Mouse (Mus musculus) liver, embryonic 15.5 days (tissue): ENCODE data around the gene Krt4. TPM values are rescaled to one million over a fixed set of nuclear protein-coding genes. Genes with fewer than 3 reads are reported as not detected.

Experiments used
- ATAC-seq: fragments of 200-750 bp; cut with Nextera tagmentation; 2 replicates; pipeline ENCODE4 v1.8.0; 2017; ENCODE audit warnings: moderate number of reproducible peaks, mild to moderate bottlenecking, moderate library complexity; ENCODE audit not compliant: insufficient read depth
- H3K27ac ChIP-seq: fragments of 300-500 bp; sonication (generic); replicated peaks from 2 replicates; pipeline ENCODE4 v1.5.1; 2015; ENCODE audit warnings: mild to moderate bottlenecking, inconsistent platforms
- H3K27me3 ChIP-seq: fragments of 300-500 bp; sonication (generic); 2 replicates; pipeline ENCODE4 v1.6.1; 2015; ENCODE audit warnings: mild to moderate bottlenecking, inconsistent platforms
- H3K36me3 ChIP-seq: fragments of 300-500 bp; sonication (generic); replicated peaks from 2 replicates; pipeline ENCODE4 v1.6.1; 2015; ENCODE audit warnings: moderate library complexity, mild to moderate bottlenecking, inconsistent platforms
- H3K4me1 ChIP-seq: fragments of 300-500 bp; sonication (generic); replicated peaks from 2 replicates; pipeline ENCODE4 v1.6.1; 2015; ENCODE audit warnings: inconsistent platforms
- H3K4me2 ChIP-seq: fragments of 300-500 bp; sonication (generic); 2 replicates; pipeline ENCODE4 v1.6.1; 2015; ENCODE audit warnings: moderate library complexity, mild to moderate bottlenecking, inconsistent platforms
- H3K4me3 ChIP-seq: fragments of 300-500 bp; sonication (generic); replicated peaks from 2 replicates; pipeline ENCODE4 v1.5.1; 2015; ENCODE audit warnings: mild to moderate bottlenecking, inconsistent platforms
- H3K9ac ChIP-seq: fragments of 300-500 bp; sonication (generic); 2 replicates; pipeline ENCODE4 v1.6.1; 2015; ENCODE audit warnings: moderate library complexity, mild to moderate bottlenecking, inconsistent platforms
- H3K9me3 ChIP-seq: fragments of 300-500 bp; sonication (generic); replicated peaks from 2 replicates; pipeline ENCODE4 v1.6.1; 2016; ENCODE audit warnings: inconsistent platforms
- WGBS: fragments of 180-500 bp; shearing (Covaris S2); methylation state at CpG from one replicate; pipeline ENCODE4 v1.1.7; 2015; ENCODE audit warnings: mixed read lengths; ENCODE audit not compliant: insufficient replicate concordance; 5-methylcytosine and 5-hydroxymethylcytosine counted together
- polyA plus RNA-seq: library from polyadenylated mRNA; unstranded; fragments of >200 nt; fragmentation: Nextera tagmentation; extraction: Ambion mirVana; gene quantifications from 2 replicates; pipeline ENCODE4 v1.2.1, GENCODE M21; 2015

The Krt4 gene
- 0.22 and 0.29 TPM in 2 replicates for polyA plus RNA-seq

DNA sequence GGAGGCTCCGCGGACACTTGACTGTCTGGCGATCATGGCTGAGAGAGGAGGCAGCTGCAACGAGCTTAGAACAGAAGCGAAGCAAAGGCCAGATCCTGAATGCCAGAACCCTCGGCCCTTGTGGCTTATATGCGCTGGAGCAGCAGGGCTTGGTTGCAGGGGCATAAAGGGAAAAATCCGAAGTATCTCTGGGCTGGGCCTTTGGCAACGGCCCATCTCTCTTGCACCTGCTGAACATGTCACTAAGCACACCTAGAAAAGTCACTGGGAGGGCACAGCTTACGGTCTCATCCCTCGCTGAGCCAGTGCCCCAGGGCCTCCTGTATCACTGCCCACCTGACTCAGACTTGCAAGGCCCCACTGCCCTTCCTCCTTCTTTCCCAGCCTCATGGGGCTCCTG lies at the start of gene Krt4:
TSS of gene Krt4 (minus strand) at position 101 of the 400 bp plus-strand sequence.
- ATAC-seq = no peak
- no peak within 1 kb of the TSS for H3K4me3 ChIP-seq
- 0 out of 2 replicates have a peak, but pooled peaks cover 9% of the 10 kb centered on the region for H3K4me1 ChIP-seq

DNA sequence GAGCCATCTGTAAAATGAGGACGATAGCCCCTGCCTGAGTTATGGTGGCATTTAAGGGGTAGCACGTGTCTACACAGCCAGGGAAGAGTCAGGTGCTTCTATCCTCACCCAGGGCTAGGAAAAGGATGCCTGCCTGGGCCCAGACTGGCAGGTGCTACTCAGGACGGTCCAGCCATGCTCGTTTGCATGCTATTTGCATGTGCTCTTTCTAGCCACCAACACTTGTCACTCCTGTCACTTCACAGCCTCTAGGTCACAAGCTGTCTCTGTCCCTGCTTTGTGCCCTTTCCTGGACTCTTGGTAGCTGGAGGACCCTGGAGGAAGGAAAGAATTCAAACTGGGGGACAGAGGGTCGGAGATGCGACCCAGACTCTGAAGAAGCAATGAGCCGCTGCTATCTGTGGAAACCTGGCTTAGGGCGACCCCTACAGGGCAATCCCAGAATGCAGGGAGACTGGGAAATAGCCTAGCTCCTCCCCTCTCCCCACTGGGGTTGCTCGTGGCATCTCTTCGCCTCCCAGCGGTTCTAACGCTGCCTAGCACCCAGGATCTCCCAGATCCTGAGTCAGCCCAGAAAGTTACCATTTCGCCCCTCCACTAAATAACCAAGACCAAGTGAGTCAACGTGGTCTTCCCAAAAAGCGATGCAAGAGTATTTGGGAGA lies 49.0 kb upstream of the Krt4 start:
- H3K4me3 ChIP-seq = no peak overlapping the region
- no peak overlapping the region for H3K27ac ChIP-seq
- no peak overlapping the region for H3K9ac ChIP-seq
- no peaks in the 10 kb centered on the region for H3K9me3 ChIP-seq
- WGBS = 10% methylated on average over 15 of the region's 15 CpGs
- H3K4me1 ChIP-seq = peaks cover 53% of the 10 kb centered on the region
- ATAC-seq = no peak
- no peak overlapping the region; the same call in 1 of the 2 replicates for H3K4me2 ChIP-seq
- peaks cover 38% of the 10 kb centered on the region for H3K27me3 ChIP-seq
- no peaks in the 10 kb centered on the region for H3K36me3 ChIP-seq

More for the DNA sequence above, at the start of gene Krt4:
- H3K9me3 ChIP-seq = no peaks in the 10 kb centered on the region
- H3K27ac ChIP-seq = no peak within 1 kb of the TSS
- H3K36me3 ChIP-seq = no peaks in the 10 kb centered on the region
- H3K27me3 ChIP-seq = peaks cover 12% of the 10 kb centered on the region
- WGBS = 67% methylated on average over 11 of the region's 11 CpGs
- no peak within 1 kb of the TSS for H3K9ac ChIP-seq
- no peak within 1 kb of the TSS for H3K4me2 ChIP-seq

GRCm38 (mm10) chr15:101970536-101970935 lies 46.0 kb upstream of the Krt4 start:
- no peaks in the 10 kb centered on the region for H3K9me3 ChIP-seq
- H3K27ac ChIP-seq = no peak overlapping the region
- peaks cover 38% of the 10 kb centered on the region for H3K27me3 ChIP-seq
- H3K4me1 ChIP-seq = peaks cover 23% of the 10 kb centered on the region
- no peak for ATAC-seq
- H3K36me3 ChIP-seq = no peaks in the 10 kb centered on the region
- H3K4me3 ChIP-seq = no peak overlapping the region
- no peak overlapping the region for H3K9ac ChIP-seq
- 18% methylated on average over 3 of the region's 6 CpGs for WGBS
- H3K4me2 ChIP-seq = no peak overlapping the region

- H3K4me2 ChIP-seq = no peak overlapping the region
- no peak for ATAC-seq
- H3K9me3 ChIP-seq = no peaks in the 10 kb centered on the region
- no peak overlapping the region for H3K9ac ChIP-seq
- no peaks in the 10 kb centered on the region for H3K4me1 ChIP-seq
- WGBS = 58% methylated on average over 8 of the region's 8 CpGs
- no peak overlapping the region for H3K27ac ChIP-seq
- no peak overlapping the region for H3K4me3 ChIP-seq
- peaks cover 14% of the 10 kb centered on the region; the same call in 1 of the 2 replicates for H3K27me3 ChIP-seq
- H3K36me3 ChIP-seq = no peaks in the 10 kb centered on the region
These were observed 42.3 kb upstream of the Krt4 start for GRCm38 (mm10) chr15:101966808-101967207.

DNA sequence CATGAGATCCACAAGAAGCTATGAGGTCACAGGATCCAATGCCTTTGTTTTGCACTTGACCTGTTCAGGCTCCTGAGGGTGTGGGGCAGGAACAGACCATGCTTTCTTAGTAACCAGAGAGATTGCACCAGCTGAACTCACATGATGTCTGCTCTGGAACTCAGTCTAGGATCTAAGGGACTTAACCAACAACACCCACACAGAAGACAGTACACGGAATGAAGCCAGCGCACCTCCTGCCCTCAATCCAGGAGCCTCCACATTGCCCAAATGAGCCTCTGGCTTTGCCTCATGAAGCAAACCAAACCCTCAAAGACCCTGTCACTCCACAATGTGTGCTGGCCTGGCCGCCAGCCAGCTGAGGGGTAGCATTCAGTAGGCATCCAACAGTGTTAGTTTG lies 34.4 kb upstream of the Krt4 start:
- no peak overlapping the region for H3K27ac ChIP-seq
- H3K9ac ChIP-seq = no peak overlapping the region
- no peaks in the 10 kb centered on the region for H3K36me3 ChIP-seq
- no peak overlapping the region for H3K4me3 ChIP-seq
- H3K9me3 ChIP-seq = no peaks in the 10 kb centered on the region
- ATAC-seq = no peak
- 64% methylated on average over 3 of the region's 3 CpGs for WGBS
- no peaks in the 10 kb centered on the region for H3K4me1 ChIP-seq
- H3K27me3 ChIP-seq = no peaks in the 10 kb centered on the region
- no peak overlapping the region for H3K4me2 ChIP-seq

DNA sequence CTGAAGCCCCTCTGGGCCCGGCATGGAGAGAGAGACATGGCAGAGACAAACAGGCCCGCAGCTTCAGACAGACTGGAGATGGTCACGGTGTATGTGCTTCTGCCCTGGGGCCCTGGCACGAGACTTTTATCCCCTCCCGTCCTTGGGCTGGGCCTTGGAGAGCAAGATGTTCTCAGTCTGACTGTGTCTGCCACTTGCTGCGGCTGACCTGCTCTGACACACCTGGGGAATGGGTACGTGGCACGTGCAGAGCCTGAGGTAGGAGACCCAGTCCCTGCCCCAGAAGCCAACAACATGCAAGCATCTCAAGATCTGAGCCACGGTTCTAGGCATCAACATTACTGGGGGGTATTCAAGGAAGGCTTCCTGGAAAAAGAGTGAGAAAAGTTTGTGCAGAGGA lies 29.7 kb upstream of the Krt4 start, which contains the start of gene Krt78:
TSS of gene Krt78 (minus strand) at position 101 of the 400 bp plus-strand sequence.
- Histone ChIP-seq H3K9ac (no peak within 1 kb of the TSS), H3K27ac (no peak within 1 kb of the TSS)
- WGBS = 66% methylated on average over 9 of the region's 9 CpGs

DNA sequence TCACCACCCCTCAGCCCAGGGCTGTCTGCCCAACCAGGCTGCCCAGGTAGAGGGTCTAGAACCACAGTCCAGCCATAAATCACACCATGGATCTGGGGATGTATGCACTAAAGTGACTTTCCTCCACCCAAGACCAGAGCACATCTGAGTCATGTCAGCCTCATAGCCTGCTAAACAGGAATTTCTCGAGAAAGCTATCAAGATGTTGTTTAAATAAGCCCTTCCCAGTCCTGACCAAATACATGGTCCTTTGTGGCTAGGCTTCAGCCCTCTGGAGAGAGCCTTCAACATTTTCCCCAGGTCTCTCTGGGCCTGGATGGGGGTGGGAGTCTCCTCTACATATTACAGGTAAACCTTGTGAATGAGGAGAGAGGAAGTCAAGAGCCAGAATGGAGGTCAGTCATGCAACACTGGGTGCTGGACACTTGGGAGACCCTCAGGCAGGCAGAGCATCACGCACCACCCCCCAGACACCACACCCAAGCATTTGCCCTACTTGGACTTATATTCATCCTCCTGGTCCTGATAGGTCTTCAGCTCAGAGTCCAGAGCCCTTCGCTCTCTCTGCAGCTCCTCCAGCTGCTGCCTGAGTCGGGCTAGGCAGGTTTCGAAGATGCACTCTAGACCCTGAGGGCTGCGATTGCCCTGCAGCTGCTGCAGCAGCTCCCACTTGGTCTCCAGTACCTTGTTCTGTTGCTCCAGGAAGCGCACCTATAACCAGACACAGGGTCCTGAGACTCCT lies 28.4 kb upstream of the Krt4 start:
- WGBS = 53% methylated on average over 7 of the region's 7 CpGs
- H3K4me2 ChIP-seq = no peak overlapping the region
- no peak for ATAC-seq
- no peaks in the 10 kb centered on the region; the same call in none of the 2 replicates for H3K27me3 ChIP-seq
- no peak overlapping the region for H3K4me3 ChIP-seq
- no peaks in the 10 kb centered on the region for H3K9me3 ChIP-seq
- no peak overlapping the region for H3K9ac ChIP-seq
- H3K27ac ChIP-seq = no peak overlapping the region
- no peaks in the 10 kb centered on the region for H3K4me1 ChIP-seq
- no peaks in the 10 kb centered on the region for H3K36me3 ChIP-seq

More for the DNA sequence above, 29.7 kb upstream of the Krt4 start, which contains the start of gene Krt78:
- ATAC-seq = no peak
- H3K36me3 ChIP-seq = no peaks in the 10 kb centered on the region
- H3K4me3 ChIP-seq = no peak within 1 kb of the TSS
- H3K4me1 ChIP-seq = no peaks in the 10 kb centered on the region
- no peak within 1 kb of the TSS for H3K4me2 ChIP-seq
- no peaks in the 10 kb centered on the region for H3K9me3 ChIP-seq
- no peaks in the 10 kb centered on the region; the same call in none of the 2 replicates for H3K27me3 ChIP-seq

DNA sequence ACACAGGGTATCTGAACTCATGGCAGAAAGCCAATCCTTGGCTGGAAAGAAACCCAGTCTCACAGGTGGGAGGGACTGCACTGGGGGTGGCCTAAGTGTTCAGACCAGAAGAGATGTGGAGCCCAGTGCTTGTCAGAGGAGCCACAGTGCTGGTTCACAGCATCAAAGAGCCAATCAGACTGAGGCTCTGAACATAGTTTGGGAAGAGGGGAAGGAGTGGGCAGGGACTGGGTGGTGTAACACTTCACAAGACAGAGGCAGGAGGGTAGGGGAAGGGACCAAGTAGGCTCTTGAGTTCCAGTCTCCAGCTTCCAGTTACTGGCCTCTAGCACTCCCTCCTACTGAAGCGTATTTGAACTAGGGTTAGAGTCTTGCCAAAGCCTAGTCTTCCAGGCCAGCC lies 20.9 kb upstream of the Krt4 start:
- no peak for ATAC-seq
- 72% methylated on average over 1 of the region's 1 CpGs for WGBS

GRCm38 (mm10) chr15:101941948-101942347 lies 17.4 kb upstream of the Krt4 start:
- Histone ChIP-seq H3K27ac (no peak overlapping the region), H3K9me3 (no peaks in the 10 kb centered on the region), H3K9ac (no peak overlapping the region), H3K4me1 (no peaks in the 10 kb centered on the region), H3K36me3 (no peaks in the 10 kb centered on the region), H3K4me2 (no peak overlapping the region), H3K27me3 (peaks cover 4% of the 10 kb centered on the region; the same call in 1 of the 2 replicates), H3K4me3 (no peak overlapping the region)
- 32% methylated on average over 8 of the region's 8 CpGs for WGBS
- no peak for ATAC-seq

More for the DNA sequence above, 20.9 kb upstream of the Krt4 start:
- Histone ChIP-seq H3K27me3 (no peaks in the 10 kb centered on the region; the same call in none of the 2 replicates), H3K4me1 (no peaks in the 10 kb centered on the region), H3K4me3 (no peak overlapping the region), H3K4me2 (no peak overlapping the region), H3K9me3 (no peaks in the 10 kb centered on the region), H3K27ac (no peak overlapping the region), H3K9ac (no peak overlapping the region), H3K36me3 (no peaks in the 10 kb centered on the region)

DNA sequence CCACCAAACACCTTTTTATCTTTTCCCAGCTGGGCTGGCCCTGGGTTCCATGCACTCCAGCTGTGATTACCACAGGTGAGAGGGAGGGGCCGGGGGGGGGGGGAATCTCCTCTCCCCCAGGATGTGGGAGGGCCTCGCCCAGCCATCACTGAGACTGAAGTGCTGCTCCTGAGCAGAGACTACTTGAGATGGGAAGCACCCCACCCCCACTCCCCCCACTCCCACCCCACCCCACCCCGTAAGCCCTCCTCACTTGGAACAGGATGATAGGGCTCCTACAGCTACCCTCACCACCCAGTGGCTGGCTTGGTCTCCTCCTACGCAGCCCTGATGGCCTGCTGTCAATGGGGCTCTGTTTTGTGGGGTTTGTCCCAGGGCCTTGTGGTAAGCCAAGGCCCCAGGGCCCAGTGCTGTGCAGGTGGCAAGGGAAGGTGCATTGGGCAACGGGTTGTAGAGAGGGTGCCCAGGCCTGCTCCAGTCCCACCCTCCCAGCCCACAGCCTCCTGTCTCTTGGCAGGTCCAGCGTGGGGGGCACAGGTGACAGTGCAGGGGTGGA lies 15.8 kb upstream of the Krt4 start, which contains the start of gene Krt79:
TSS of gene Krt79 (minus strand) at position 51 of the 556 bp plus-strand sequence.
- H3K4me3 ChIP-seq = no peak within 1 kb of the TSS
- H3K9me3 ChIP-seq = no peaks in the 10 kb centered on the region
- no peak within 1 kb of the TSS for H3K9ac ChIP-seq
- H3K4me1 ChIP-seq = no peaks in the 10 kb centered on the region
- H3K27me3 ChIP-seq = peaks cover 4% of the 10 kb centered on the region; the same call in 1 of the 2 replicates
- no peak within 1 kb of the TSS for H3K4me2 ChIP-seq
- no peak within 1 kb of the TSS for H3K27ac ChIP-seq
- 59% methylated on average over 6 of the region's 6 CpGs for WGBS
- H3K36me3 ChIP-seq = no peaks in the 10 kb centered on the region
- no peak for ATAC-seq
